Mouse (Mus musculus): ENCODE measurements around the gene Tmem98. TPM values are rescaled to one million over a fixed set of nuclear protein-coding genes. Genes with fewer than 3 reads are reported as not detected.
A peak's percentile ranks its signal among the peaks of the same experiment; 100 is the strongest.

Tmem98 gene
- polyA plus RNA-seq (2016; fragmentation: Nextera tagmentation; extraction: Ambion mirVana), result 19.6 and 20.1 TPM in 2 replicates

- 3% methylated on average over 43 of the region's 54 CpGs for WGBS (ENCODE audit: insufficient replicate concordance)
- peaks cover 20% of the 10 kb centered on the region; the same call in 1 of the 2 replicates for H3K4me1 ChIP-seq
- peak; percentile 63 for ATAC-seq
- H3K27me3 ChIP-seq (replicated peaks), result peaks cover 51% of the 10 kb centered on the region
- peak within 1 kb of the TSS; percentile 72 for H3K4me2 ChIP-seq
- peak within 1 kb of the TSS; percentile 69 for H3K9ac ChIP-seq
- H3K4me3 ChIP-seq, result peak within 1 kb of the TSS; percentile 57
- no peaks in the 10 kb centered on the region for H3K9me3 ChIP-seq (replicated peaks)
- H3K27ac ChIP-seq, result peak within 1 kb of the TSS; percentile 17
- H3K36me3 ChIP-seq, result no peaks in the 10 kb centered on the region; the same call in 1 of the 2 replicates
Measured at GRCm38 (mm10) chr11:80809993-80810821, at the start of gene Tmem98. Gene Tmem98 (plus strand): TSS chr11:80810175.

DNA sequence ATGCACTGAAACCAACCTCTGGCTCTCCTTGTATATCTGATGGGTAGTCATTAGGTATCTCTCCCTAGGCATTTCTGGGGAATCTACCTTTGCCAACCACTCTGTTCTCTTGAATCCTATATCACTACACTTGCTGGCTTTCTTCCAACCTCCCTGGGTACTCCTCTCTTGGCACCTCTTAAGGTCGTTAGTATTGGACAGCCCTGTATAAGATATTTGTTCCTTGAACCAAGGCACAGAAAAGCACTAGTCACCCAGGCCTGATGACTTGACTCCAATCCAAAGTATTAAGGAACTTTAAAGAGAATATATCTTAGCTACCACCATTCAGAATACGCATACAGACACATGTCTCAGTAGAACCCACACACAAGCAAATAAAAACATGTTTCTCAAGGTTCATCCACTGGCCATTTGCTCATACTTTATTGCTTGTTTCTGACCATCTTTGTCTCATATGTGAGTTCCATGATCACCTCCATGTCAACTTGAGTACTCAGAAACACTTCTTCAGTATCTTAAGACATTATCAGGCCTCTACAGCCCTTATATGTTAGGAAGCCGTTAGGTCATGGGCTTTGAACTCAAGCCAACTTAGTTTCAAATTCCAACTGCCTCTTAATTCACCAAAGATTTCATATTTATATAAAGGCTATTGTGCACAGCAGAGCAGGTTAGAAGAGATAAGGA, 48.5 kb upstream of the Tmem98 start:
- peaks cover 3% of the 10 kb centered on the region; the same call in 1 of the 2 replicates for H3K4me1 ChIP-seq
- H3K4me3 ChIP-seq, result no peak overlapping the region
- no peaks in the 10 kb centered on the region for H3K36me3 ChIP-seq
- no peak overlapping the region for H3K27ac ChIP-seq
- no peaks in the 10 kb centered on the region; the same call in 1 of the 2 replicates for H3K27me3 ChIP-seq (replicated peaks)
- H3K9me3 ChIP-seq (replicated peaks), result no peaks in the 10 kb centered on the region
- no peak overlapping the region for H3K4me2 ChIP-seq
- WGBS (ENCODE audit: insufficient replicate concordance), result 61% methylated on average over 3 of the region's 3 CpGs
- no peak for ATAC-seq
- H3K9ac ChIP-seq, result no peak overlapping the region

GRCm38 (mm10) chr11:80762066-80762465, 47.9 kb upstream of the Tmem98 start:
- no peak overlapping the region for H3K27ac ChIP-seq
- ATAC-seq, result no peak
- H3K4me2 ChIP-seq, result no peak overlapping the region
- no peak overlapping the region for H3K9ac ChIP-seq
- H3K27me3 ChIP-seq (replicated peaks), result no peaks in the 10 kb centered on the region; the same call in 1 of the 2 replicates
- H3K9me3 ChIP-seq (replicated peaks), result no peaks in the 10 kb centered on the region
- WGBS (ENCODE audit: insufficient replicate concordance), result 66% methylated on average over 4 of the region's 4 CpGs
- peaks cover 8% of the 10 kb centered on the region for H3K4me1 ChIP-seq
- H3K4me3 ChIP-seq, result no peak overlapping the region
- H3K36me3 ChIP-seq, result no peaks in the 10 kb centered on the region

- no peak overlapping the region for H3K27ac ChIP-seq
- no peak for ATAC-seq
- no peak overlapping the region for H3K4me3 ChIP-seq
- 80% methylated on average over 4 of the region's 4 CpGs for WGBS (ENCODE audit: insufficient replicate concordance)
- peaks cover 12% of the 10 kb centered on the region for H3K4me1 ChIP-seq
- H3K9me3 ChIP-seq (replicated peaks), result no peaks in the 10 kb centered on the region
- 0 out of 2 replicates have a peak, but pooled peaks cover 4% of the 10 kb centered on the region for H3K27me3 ChIP-seq (replicated peaks)
- H3K36me3 ChIP-seq, result no peaks in the 10 kb centered on the region
- no peak overlapping the region for H3K9ac ChIP-seq
- H3K4me2 ChIP-seq, result no peak overlapping the region
Measured at GRCm38 (mm10) chr11:80766068-80766467, 43.9 kb upstream of the Tmem98 start.

- H3K4me1 ChIP-seq, result peaks cover 12% of the 10 kb centered on the region
- WGBS (ENCODE audit: insufficient replicate concordance), result 58% methylated on average over 6 of the region's 6 CpGs
- ATAC-seq, result no peak
- no peak overlapping the region for H3K4me3 ChIP-seq
- H3K27me3 ChIP-seq (replicated peaks), result 0 out of 2 replicates have a peak, but pooled peaks cover 4% of the 10 kb centered on the region
- no peak overlapping the region for H3K27ac ChIP-seq
- no peak overlapping the region for H3K4me2 ChIP-seq
- no peaks in the 10 kb centered on the region for H3K36me3 ChIP-seq
- no peaks in the 10 kb centered on the region for H3K9me3 ChIP-seq (replicated peaks)
- no peak overlapping the region for H3K9ac ChIP-seq
Measured at GRCm38 (mm10) chr11:80766472-80767319, 43.3 kb upstream of the Tmem98 start.

GRCm38 (mm10) chr11:80767320-80767617, 42.7 kb upstream of the Tmem98 start:
- 56% methylated on average over 3 of the region's 3 CpGs for WGBS (ENCODE audit: insufficient replicate concordance)
- Histone ChIP-seq H3K36me3 (no peaks in the 10 kb centered on the region), H3K9ac (no peak overlapping the region), H3K27me3 (replicated peaks) (0 out of 2 replicates have a peak, but pooled peaks cover 4% of the 10 kb centered on the region), H3K27ac (no peak overlapping the region), H3K4me1 (peaks cover 12% of the 10 kb centered on the region), H3K9me3 (replicated peaks) (no peaks in the 10 kb centered on the region), H3K4me2 (no peak overlapping the region), H3K4me3 (no peak overlapping the region)
- ATAC-seq, result no peak

DNA sequence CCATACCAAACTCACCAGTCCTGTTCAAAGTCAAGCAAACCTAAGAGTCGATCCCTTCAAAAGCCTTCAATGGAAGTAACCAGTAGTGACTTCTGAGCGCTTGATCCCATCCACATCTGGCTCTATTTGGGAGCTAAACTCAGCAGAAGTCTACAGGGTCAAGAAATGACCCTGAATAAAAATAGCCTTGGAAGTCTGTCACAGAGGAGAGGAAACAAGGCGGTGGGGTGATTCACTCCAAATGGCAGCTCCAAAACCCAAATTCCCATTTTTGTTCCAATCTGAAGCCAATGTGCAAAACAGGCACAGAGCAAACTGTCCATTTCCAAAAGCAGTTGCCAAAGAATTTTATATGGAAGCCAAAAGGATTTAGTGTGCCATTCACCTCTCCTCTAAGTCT, 38.8 kb upstream of the Tmem98 start:
- Histone ChIP-seq H3K27me3 (replicated peaks) (peaks cover 25% of the 10 kb centered on the region), H3K4me1 (peaks cover 18% of the 10 kb centered on the region), H3K27ac (no peak overlapping the region), H3K9ac (no peak overlapping the region), H3K9me3 (replicated peaks) (no peaks in the 10 kb centered on the region), H3K4me3 (no peak overlapping the region), H3K4me2 (no peak overlapping the region), H3K36me3 (no peaks in the 10 kb centered on the region)
- 75% methylated on average over 3 of the region's 3 CpGs for WGBS (ENCODE audit: insufficient replicate concordance)
- no peak for ATAC-seq

DNA sequence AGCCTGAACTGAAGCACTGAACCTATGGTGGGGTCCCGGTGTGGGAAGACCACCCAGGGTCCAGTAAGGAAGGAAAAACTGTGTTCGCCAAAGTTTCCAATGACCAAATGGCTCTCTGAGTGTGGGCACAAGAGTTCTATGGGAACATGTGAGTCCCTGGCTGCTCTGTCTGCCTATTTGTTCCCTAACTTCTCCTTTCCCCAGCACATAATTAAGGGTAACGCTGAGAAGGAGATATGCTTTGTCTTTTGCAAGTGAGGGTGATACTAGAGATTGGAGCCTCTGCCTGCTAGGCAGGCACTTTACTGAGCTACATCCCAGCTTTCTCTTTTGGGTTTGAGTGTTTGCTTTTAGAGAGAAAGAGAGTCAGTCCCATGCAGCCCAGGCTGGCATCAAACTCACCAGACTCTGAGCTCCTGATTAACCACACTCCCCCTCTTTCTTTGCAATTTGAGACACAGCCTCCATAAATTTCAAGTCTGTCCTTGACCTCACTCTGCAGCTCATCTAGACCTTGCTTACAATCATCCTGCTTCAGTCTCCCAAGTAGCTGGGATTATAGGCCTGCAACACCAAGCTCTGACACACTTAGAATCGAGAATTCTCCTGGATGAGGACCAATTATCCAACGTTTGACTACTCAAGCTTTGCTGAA, 38.3 kb upstream of the Tmem98 start:
- no peak overlapping the region for H3K4me2 ChIP-seq
- H3K27me3 ChIP-seq (replicated peaks), result peaks cover 25% of the 10 kb centered on the region
- 66% methylated on average over 5 of the region's 5 CpGs for WGBS (ENCODE audit: insufficient replicate concordance)
- no peaks in the 10 kb centered on the region for H3K36me3 ChIP-seq
- H3K27ac ChIP-seq, result no peak overlapping the region
- no peak for ATAC-seq
- no peak overlapping the region for H3K4me3 ChIP-seq
- no peaks in the 10 kb centered on the region for H3K9me3 ChIP-seq (replicated peaks)
- H3K9ac ChIP-seq, result no peak overlapping the region
- H3K4me1 ChIP-seq, result peaks cover 12% of the 10 kb centered on the region

DNA sequence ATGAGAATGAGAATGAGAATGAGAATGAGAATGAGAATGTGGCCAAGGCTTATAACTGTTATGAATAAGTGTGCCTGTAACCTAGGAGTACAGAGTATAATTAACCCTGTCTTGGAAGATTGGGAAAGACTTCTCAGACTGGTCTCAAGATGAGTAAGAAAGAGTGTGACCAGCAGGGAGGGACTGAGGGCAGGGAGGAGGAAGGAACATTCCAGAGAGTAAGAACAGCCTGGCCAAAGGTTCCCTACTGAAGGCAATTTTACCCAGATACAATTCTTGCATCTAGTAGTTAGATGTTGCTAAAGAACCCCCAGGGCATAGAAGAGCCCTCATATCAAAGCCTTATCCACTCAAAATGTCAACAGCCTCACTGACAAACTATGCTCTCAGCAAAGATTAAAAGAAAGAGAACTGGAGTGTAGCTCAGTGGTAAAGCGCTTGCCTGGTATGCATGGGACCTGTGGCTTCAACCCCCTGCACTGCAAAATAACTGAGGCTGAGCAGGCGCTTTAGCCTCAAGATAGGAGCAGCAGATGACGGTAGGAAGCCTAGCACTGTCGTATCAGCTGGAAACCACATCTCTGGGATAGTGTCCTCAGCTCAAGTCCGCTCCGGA, 37.3 kb upstream of the Tmem98 start:
- no peak for ATAC-seq
- Histone ChIP-seq H3K27me3 (replicated peaks) (peaks cover 25% of the 10 kb centered on the region), H3K36me3 (no peaks in the 10 kb centered on the region), H3K4me1 (peaks cover 6% of the 10 kb centered on the region; the same call in 1 of the 2 replicates), H3K27ac (no peak overlapping the region), H3K4me2 (no peak overlapping the region), H3K9me3 (replicated peaks) (no peaks in the 10 kb centered on the region), H3K9ac (no peak overlapping the region), H3K4me3 (no peak overlapping the region)
- 51% methylated on average over 6 of the region's 6 CpGs for whole genome bisulfite sequencing (ENCODE audit: insufficient replicate concordance)

DNA sequence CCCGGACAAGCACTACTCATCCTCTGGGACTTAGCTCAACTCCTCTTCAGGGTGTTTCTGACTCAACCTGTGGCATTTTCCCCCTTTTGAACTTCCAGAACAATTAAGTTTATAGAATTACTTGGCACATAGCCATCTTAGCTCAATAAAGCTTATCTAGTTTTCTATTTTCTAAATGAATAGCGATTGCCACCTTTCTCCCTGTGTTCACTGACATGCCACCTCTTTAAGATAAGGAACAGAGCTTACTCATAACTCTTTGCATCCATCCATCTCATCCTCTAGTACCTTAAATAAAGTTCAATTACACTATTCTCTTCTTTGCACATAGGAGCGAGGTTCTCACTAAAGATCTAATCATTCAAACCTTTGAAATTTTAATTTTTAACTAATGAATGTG, 34.4 kb upstream of the Tmem98 start:
- 60% methylated on average over 3 of the region's 3 CpGs for WGBS (ENCODE audit: insufficient replicate concordance)

GRCm38 (mm10) chr11:80777708-80778107, 32.3 kb upstream of the Tmem98 start:
- H3K4me3 ChIP-seq, result no peak overlapping the region
- WGBS (ENCODE audit: insufficient replicate concordance), result 76% methylated on average over 2 of the region's 2 CpGs
- no peak overlapping the region for H3K4me2 ChIP-seq
- H3K9ac ChIP-seq, result no peak overlapping the region
- H3K9me3 ChIP-seq (replicated peaks), result no peaks in the 10 kb centered on the region
- no peak overlapping the region for H3K27ac ChIP-seq
- ATAC-seq, result no peak
- H3K27me3 ChIP-seq (replicated peaks), result peaks cover 25% of the 10 kb centered on the region
- peaks cover 27% of the 10 kb centered on the region for H3K4me1 ChIP-seq
- no peaks in the 10 kb centered on the region for H3K36me3 ChIP-seq

More for the DNA sequence above, 34.4 kb upstream of the Tmem98 start:
- Histone ChIP-seq H3K9ac (no peak overlapping the region), H3K27me3 (replicated peaks) (peaks cover 25% of the 10 kb centered on the region), H3K4me2 (no peak overlapping the region), H3K36me3 (no peaks in the 10 kb centered on the region), H3K9me3 (replicated peaks) (no peaks in the 10 kb centered on the region), H3K27ac (no peak overlapping the region), H3K4me1 (peaks cover 22% of the 10 kb centered on the region), H3K4me3 (no peak overlapping the region)
- no peak for ATAC-seq
